Mouse (Mus musculus) olfactory bulb, adult 2 months (tissue): ENCODE results near the gene Ajuba.

Experiments
- CTCF ChIP-seq: fragments of 200-500 bp; IDR thresholded peaks from 2 replicates; pipeline ENCODE4 v1.5.1; 2012; ENCODE audit warnings: low read depth, mild to moderate bottlenecking, low read length, moderate library complexity; ENCODE audit not compliant: insufficient read depth
- POLR2A ChIP-seq: fragments of 200-500 bp; IDR thresholded peaks from 2 replicates; pipeline ENCODE4 v1.6.1; 2012; ENCODE audit warnings: mild to moderate bottlenecking, low read depth, low read length, moderate library complexity; ENCODE audit not compliant: insufficient read depth

DNA sequence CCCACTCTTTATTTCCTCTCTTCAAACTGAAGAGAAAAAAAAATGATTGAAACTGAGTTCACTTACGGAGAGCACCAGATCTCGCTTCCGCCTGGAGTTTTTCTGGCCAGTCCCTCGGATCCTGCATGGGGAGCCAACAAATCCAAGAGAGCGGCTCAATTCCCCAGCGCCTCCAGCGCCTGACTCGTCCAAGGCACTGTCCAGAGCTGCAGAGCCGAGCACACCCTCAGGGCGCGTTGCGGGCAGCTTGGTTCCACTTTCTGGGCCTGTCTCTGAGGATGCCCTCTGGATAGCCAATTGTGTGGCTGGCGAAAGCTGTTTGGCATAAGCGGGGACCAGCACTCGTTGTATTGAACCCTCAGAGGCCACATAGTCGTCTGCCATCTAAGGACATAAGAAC is 13.7 kb upstream of the Ajuba start:
- TF ChIP-seq POLR2A (no peak), CTCF (no peak)
